Mouse (Mus musculus) inflammation-experienced regulatory T-cells, adult 6 months (primary cell): ENCODE measurements around the gene Med12. TPM values are rescaled to one million over a fixed set of nuclear protein-coding genes. Genes with fewer than 3 reads are reported as not detected.
"Not testable (repeated sequence)": the region's sequence is repeated elsewhere in the genome, so short reads cannot be mapped to it uniquely, and the experiment has no call there.

Experiments used
- ATAC-seq: one replicate; pipeline ENCODE4 v1.8.0; 2017
- polyA plus RNA-seq, 3 experiments: library from polyadenylated mRNA; unstranded; fragments of 100-300 nt; shearing (Covaris generic); gene quantifications; one replicate each; pipeline ENCODE4 v1.2.1; 2017

Gene Med12
- polyA plus RNA-seq, 3 experiments from 2014 or later = 55.5 to 98.4 (median 75.3) TPM

DNA sequence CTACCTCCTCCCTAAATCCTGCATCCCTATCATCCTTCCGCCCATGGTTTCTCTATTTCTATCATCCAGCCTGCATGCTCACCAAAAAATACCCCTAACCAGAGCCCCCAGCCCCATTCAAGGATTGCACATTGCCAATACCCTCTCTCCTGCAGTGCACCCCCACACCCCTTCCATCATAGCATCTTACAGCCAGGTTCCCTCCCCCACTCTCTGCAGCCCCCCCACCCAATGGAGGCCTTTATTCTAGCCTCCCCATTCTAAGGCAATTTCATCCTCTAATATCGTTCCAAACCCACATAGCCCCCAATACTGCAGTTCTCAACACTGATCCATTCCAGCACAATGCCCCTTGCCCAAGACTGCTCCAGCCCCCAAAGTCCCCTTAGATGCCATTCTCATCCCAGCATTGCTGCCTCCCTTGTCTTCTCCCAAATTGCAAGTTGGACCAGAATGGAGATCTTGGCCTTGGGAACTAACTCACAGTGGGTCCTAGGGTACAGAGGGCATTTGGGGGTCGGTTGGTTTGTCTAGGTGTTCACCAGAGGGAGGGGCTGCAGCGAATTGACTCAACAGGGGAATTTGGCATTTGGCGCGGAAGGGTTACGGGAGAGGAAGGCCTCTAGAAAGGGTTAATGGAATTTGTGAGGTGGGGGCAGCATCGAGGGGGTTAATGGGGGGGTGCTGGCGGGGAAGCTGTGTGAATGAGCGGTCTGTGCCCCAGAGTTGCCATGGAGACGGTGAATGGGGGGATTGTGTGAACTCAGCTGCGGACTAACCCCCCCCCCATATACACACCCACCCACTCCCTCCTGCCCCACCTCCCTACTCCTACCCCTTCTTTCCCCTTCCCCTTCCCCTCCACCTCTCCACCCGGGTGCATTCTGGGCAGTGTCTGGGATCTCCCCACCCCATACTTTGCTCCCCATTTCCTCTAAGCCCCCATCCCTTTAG is 25.9 kb downstream of the Med12 start:
- no peak for ATAC-seq

DNA sequence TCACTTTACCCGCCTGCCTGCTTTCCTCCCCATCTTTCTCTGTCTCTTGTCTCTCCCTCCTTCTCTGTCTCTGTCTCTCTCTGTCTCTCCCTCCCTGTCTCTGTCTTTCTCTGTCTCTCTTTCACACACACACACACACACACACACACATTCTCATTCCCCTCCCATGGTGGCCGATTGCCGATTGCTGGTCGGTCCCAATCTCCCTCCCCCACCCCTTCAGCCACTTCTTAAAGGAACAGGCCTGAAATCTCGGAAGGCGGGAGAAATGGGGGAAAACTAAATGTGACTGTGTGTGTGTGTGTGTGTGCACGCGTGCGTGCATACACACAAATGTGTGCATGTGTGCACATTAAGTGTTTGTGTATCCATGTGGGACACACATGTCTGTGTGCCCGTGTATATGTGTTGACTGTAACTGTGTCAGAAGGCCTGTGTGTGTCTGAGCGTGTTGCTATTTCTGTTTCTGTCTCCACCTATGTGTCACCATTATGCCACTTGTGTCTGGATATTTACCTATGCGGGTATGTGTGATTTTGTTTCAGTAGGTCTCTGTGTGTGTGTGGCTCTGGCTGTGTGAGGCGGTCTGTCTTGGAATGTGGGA is 26.7 kb downstream of the Med12 start:
- ATAC-seq = no peak

DNA sequence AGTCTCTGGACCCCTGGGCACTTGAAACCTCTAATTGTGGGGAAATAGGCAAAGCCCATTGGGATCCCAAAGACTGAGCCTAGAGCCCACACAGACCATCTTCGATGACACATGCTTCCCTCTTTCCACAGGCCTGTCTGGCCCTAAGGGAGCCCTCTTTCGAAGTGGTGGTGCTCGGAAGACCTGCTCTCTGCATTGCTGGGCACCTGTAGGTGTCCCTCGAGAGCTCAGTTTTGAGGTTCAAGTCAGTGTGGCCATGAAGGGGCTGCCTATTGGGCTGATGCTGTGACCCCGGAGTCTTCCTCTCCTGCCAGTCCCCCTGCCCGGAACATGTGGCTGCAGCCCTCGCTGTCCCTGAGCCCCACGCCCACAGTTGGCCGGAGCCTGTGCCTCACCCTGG is 27.8 kb downstream of the Med12 start:
- no peak for ATAC-seq

DNA sequence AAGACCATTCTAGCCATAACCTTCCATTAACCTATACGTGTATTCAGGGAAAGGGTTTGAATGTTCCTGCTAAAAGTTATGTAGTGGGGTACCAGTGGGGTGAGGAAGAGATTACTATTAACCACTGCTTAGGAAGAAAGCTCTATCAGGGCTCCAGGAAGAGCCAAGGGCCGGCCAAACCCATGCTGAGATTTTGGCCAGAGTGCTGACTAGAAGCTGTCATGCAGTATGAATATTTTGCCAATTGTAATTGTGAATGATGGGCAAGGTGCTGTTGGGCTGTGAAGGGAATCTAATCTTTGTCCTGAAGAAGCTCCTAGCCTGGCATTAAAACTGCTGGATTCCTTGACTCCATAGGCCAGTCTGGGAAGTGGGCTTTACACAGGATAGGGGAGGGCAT is 30.8 kb downstream of the Med12 start:
- ATAC-seq = no peak

DNA sequence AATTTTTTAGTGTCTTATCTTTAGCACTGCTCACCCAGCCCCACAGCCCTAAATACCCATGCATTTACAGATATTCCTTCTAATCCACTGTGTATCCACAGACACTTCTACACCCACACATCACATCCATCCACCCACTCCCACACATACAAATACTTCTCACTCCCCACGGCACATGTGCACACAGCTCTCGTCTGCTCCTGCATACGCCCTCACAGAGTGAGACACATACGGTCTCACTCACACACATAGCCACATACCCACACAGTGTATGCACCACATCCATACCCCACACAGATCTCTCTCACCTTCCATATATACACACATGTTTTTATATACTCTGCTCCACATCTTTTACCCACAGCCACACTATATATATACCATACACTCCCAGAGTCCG is 35.5 kb downstream of the Med12 start:
- no peak for ATAC-seq

DNA sequence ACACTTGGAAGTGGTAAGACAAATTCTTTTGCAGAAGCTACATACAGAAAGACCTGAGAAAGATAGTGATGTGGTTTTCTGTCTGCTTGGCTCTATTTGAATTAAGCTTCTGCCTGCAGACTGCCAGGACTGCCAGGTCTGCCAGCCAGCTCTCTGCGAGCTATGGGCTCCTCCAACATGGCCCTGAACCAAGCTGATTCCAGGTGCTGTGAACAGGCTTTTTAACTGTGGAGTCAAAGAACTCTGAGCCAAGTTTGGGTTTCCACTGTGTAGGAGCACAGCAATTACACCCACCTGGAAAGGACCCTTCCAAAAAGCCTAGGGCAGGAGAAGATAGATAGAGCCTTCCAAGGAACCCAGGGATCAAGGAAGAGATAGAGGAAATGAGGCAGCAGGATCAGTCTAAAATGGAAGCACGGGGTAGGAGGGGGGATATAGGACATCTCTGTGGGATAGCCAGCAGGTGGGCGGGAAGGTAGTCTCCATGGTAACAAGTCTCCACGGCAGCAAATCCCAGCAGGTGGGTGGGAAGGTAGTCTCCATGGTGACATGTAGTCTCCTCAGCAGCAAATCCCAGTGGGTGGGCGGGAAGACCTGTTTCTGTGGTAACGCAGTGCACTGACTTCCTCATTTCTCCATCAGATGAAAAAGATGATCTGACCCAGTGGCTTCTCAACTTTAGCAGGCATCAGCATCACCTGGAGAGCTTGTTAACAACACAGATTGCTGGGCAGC is 40.0 kb downstream of the Med12 start:
- ATAC-seq = no peak

DNA sequence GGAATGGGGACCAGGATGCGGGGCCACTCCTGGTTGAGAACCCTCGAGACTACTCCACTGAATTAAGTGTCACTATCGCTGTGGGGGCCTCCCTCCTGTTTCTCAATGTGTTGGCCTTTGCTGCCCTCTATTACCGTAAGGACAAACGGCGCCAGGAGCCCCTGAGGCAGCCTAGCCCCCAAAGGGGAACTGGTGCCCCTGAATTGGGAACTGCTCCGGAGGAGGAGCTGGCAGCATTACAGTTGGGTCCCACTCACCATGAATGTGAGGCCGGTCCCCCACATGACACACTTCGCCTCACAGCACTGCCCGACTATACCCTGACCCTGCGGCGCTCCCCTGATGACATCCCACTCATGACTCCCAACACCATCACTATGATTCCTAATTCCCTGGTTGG is 45.9 kb downstream of the Med12 start:
- no peak for ATAC-seq

DNA sequence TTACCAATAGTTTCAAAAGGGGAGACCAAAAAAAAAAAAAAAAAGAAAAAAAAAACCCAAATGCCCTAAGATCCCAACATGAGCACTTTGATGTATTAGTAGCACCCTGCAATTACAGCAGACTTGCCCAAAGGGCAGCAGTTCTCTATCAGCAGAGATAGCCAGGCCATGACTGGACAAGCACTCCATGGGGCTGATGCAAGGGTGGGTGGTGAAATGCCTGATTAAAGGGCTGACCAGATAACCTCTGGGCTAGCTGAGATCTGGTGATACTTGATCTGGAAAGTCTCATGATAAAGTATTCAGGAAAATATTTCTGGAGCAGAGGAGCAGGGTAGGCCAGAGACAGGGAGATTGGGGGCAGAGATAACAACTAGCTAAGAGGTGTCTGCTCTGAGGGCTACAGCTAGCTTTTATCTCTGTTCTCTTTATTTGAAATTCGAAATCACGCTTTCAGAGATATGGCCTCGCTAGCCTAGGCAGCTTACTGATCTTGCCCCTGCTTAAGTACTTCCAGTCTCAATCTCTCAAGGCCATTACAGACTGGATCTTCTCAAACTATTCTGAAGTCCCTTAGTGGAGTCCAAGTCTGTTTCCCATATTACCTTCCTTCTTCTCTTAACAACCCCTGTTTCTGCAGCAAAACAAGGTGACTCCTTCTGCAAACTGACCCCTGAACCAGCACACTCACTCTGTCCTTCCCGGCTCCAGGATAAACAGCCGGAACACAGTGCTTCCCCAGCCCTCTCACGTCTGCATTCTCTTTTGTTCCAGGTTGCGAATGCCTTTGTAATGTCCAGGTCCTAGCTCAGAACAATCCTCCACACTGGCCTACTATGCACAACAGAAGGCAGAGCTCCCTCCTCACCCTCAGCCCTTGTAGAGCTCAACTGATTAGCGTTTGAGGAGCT is 52.4 kb downstream of the Med12 start:
- ATAC-seq = no peak

DNA sequence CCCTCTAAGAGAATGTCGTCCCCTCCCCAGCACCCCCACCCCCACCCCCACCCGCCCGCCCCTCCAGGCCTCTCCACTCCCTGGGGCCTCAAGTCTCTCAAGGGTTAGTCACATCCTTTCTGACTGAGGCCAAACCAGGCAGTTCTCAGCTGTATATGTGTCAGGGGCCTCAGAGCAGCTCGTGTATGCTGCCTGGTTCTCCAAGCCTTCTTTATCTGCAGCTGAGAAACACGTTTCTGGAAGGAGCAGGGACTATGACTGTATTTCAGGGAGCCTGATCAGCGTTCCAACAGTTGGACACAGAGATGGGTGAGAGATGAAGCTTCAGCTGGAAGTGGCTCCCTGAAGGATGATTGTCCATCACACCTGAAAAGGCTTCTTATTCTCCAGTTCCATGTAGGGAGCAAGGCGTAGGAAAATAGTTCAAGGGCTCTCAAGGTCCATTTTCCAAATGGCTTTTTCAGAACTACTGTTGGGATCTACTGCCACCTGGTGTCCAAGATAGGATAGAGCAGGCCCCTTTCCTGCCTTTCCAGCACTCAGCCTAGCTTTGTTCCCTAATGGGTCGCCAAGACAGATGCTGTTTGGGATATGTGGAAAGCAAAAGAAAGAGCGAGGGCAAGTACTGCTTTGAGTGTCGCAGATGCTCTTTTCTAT is 55.7 kb downstream of the Med12 start:
- no peak for ATAC-seq

DNA sequence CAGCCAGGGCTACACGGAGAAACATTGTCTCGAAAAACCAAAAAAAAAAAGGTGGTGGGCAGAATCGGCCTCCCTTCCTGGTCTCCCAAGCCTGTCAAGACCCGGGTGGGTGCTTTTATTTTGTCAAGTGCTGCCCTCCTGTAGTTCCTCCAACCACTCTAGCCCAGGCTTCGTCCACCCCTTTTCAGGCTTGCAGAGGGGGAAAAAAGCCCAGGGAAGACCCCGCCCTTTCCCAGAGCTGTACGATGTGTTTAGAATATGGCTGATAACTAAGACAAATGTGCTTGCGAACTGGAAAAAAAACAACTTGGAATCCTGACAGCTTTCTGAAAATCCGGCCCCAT is 58.2 kb downstream of the Med12 start:
- no peak for ATAC-seq

DNA sequence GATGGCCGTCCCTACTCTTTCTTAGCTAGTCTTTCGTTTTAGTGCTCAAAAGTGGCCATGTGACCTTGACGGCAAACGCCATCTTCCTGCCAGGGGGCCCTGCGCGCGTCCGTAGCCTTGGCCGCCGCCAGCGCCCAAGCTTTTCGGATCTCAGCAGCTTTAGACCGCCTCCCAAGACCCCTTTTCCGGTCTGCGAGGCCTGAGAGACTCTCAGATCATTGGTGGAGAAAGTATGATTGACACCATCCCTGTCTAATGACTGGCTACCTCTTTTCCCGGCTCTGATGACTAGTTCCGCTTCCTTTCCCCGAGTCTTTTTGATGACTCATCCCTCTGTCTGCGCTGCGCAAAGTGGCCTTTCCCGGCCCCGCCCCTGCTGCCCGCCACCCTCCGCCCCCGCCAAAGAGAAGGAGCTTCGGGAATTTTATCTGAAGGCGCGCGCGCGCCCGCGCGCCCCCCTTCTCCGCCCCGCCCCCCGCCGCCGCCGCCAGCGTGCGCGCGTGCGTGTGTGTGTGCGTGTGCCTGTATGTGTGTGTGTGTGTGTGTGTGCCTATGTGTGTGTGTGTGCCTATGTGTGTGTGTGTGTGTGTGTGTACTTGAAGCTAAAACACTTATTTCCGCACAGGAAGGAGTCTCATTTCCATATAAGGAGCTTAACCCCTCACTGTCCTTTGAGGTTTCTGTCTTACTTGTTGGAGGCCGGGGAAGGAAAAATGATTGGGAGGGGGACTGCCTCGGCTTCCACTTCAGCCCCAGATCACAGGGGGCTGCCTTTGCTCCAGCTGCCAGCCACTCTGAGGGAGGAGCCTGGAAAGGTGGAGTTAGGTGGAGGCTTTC is 58.8 kb downstream of the Med12 start:
- ATAC-seq = peak; percentile 90

DNA sequence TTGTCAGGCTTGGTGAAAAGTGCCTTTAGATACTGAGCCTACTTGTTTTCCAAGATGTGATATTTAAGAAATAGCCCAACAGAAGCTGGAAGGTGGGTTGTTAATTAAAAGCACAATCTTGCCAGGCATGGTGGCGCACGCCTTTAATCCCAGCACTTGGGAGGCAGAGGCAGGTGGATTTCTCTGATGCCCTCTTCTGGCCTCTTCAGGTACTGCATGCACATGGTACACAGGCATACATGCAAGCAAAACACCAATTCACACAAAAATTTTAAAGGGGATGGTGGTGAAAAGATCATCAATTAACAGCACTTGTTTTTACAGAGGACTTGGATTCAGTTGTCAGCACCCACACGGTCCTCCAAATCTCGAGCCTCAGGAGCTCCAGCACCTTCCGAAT is 60.8 kb downstream of the Med12 start:
- no peak for ATAC-seq

DNA sequence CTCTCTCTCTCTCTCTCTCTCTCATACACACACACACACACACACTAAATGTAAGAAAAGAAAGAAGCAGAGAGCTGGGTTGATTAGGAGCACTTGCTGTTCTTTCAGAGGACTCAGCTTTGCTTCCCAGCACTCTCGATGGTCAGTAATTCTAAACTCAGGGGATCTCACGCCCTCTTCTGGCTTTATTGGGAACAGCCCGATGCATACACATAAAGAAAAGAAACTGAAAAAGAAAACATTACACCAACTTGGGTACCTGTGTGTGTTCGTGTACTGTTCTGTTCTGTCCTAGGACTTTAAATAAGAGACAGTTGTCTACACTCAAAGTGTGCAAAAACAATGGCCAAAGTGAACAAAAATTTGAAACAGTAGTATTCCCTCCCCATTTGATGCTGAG is 64.8 kb downstream of the Med12 start:
- ATAC-seq = no peak

DNA sequence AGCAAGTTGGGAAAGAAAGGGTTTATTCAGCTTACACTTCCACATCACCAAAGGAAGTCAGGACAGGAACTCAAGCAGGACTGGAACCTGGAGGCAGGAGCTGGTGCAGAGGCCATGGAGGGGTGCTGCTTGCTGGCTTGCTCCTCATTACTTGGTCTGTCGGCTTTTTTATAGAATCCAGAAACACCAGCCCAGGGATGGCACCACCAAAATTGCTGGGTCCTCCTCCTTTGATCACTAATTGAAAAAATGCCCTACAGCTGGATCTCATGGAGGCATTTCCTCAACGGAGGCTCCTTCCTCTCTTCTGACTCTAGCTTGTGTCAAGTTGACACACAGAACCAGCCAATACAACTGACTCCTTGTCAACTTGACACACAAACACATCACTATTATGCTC is 69.0 kb downstream of the Med12 start:
- ATAC-seq = not testable (repeated sequence)

DNA sequence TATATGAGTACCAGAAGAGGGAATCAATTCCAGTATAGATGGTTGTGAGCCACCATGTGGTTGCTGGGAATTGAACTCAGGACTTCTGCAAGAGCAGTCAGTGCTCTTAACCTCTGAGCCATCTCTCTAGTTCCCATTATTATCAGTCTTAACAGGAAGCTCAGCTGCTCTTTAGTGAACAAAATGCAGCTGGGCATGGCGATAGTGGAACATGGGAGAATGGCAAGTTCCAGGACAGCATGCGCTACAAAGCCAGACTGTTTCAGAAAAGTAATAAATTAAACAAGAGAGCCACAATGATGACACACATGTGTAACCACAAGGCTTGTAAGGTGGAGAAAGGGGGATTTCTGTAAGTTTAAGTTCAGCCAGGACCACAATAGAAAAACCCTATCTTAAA is 71.6 kb downstream of the Med12 start:
- ATAC-seq = no peak

DNA sequence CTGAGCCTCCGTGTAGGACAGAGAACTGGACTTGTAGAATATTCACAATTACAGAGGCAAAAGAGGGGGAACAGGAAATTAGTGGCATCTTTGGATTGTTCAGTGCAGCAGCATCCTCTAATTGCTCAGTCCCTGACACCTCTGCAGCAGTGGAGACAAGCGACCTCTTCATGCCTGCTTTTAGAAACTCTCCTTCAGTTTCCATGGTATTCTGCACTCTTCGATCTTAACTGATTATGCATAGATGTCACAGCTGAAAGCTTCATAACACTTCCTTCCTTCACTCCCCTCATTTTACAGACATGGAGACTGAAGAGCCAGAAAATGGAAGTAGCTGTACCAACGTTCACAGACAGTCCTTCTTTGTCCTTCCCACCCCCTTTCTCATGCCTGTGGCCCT is 72.6 kb downstream of the Med12 start:
- ATAC-seq = no peak

Other genes starting within 250 kb of the Med12 start
- 1 to 10 TPM in 1 of 3 experiments, not detected in 2; 2.7 TPM for gene Tex11, start 214.4 kb upstream of the Med12 start, polyA plus RNA-seq
- gene Slc7a3, start 188.0 kb upstream of the Med12 start, polyA plus RNA-seq = 1 to 10 TPM in 1 of 3 experiments, under 1 TPM in 1, not detected in 1; 0.63 to 1.2 TPM
- 10 to 100 TPM; 43.0 to 58.6 (median 44.6) TPM for gene Snx12, start 51.5 kb upstream of the Med12 start, polyA plus RNA-seq
- 1 to 10 TPM; 3.6 to 4.7 (median 4.7) TPM for gene Foxo4, start 19.5 kb upstream of the Med12 start, polyA plus RNA-seq
- gene Gm614, start 10.0 kb upstream of the Med12 start, polyA plus RNA-seq = 1 to 10 TPM in 2 of 3 experiments, not detected in 1; 2.1 to 2.6 TPM
- gene Il2rg, start 5.8 kb upstream of the Med12 start, polyA plus RNA-seq = 1,000 to 10,000 TPM; 1,580 to 1,755 (median 1,720) TPM
- gene Gm20489, start 5.0 kb upstream of the Med12 start, polyA plus RNA-seq = 1 to 10 TPM in 1 of 3 experiments, not detected in 2; 1.3 TPM
- gene Nlgn3, start 25.1 kb downstream of the Med12 start, polyA plus RNA-seq = under 1 TPM in 2 of 3 experiments, not detected in 1; 0.15 to 0.23 TPM
- gene Gjb1, start 102.3 kb downstream of the Med12 start, polyA plus RNA-seq = not detected
- 10 to 100 TPM; 12.3 to 22.1 (median 15.8) TPM for gene Zmym3, start 146.8 kb downstream of the Med12 start, polyA plus RNA-seq
- gene Nono, start 155.3 kb downstream of the Med12 start, polyA plus RNA-seq = 100 to 1,000 TPM; 343 to 390 (median 352) TPM
- gene Itgb1bp2, start 175.1 kb downstream of the Med12 start, polyA plus RNA-seq = under 1 TPM in 2 of 3 experiments, not detected in 1; 0.26 to 0.73 TPM